Mouse (Mus musculus) heart, embryonic 11.5 days (tissue): ENCODE results near the gene Trappc3. TPM values are rescaled to one million over a fixed set of nuclear protein-coding genes. Genes with fewer than 3 reads are reported as not detected.
"Not testable (repeated sequence)": the region's sequence is repeated elsewhere in the genome, so short reads cannot be mapped to it uniquely, and the experiment has no call there.

Experiments
- ATAC-seq: fragments of 200-750 bp; cut with Nextera tagmentation; replicated peaks from 2 replicates; pipeline ENCODE4 v1.8.0; 2017; ENCODE audit warnings: moderate library complexity; ENCODE audit not compliant: insufficient number of reproducible peaks, low FRiP score, low TSS enrichment
- H3K27ac ChIP-seq: fragments of 300-500 bp; sonication (generic); 2 replicates; pipeline ENCODE4 v1.5.1; 2014; ENCODE audit warnings: mild to moderate bottlenecking, low read depth, low read length
- H3K27me3 ChIP-seq: fragments of 300-500 bp; sonication (generic); 2 replicates; pipeline ENCODE4 v1.6.1; 2014; ENCODE audit warnings: mild to moderate bottlenecking, low read length, mixed read lengths; ENCODE audit not compliant: control insufficient read depth, insufficient read depth
- H3K36me3 ChIP-seq: fragments of 300-500 bp; sonication (generic); 2 replicates; pipeline ENCODE4 v1.6.1; 2014; ENCODE audit warnings: mild to moderate bottlenecking, low read length, moderate library complexity, mixed read lengths; ENCODE audit not compliant: control insufficient read depth, insufficient read depth
- H3K4me1 ChIP-seq: fragments of 300-500 bp; sonication (generic); 2 replicates; pipeline ENCODE4 v1.6.1; 2014; ENCODE audit warnings: low read length; ENCODE audit not compliant: control insufficient read depth, insufficient read depth
- H3K4me2 ChIP-seq: fragments of 300-500 bp; sonication (generic); 2 replicates; pipeline ENCODE4 v1.6.1; 2014; ENCODE audit warnings: mild to moderate bottlenecking, moderate library complexity
- H3K4me3 ChIP-seq: fragments of 300-500 bp; sonication (generic); 2 replicates; pipeline ENCODE4 v1.5.1; 2014; ENCODE audit warnings: low read depth, low read length
- H3K9ac ChIP-seq: fragments of 300-500 bp; sonication (generic); 2 replicates; pipeline ENCODE4 v1.6.1; 2014; ENCODE audit warnings: mild to moderate bottlenecking, low read depth, low read length, moderate library complexity
- H3K9me3 ChIP-seq: fragments of 300-500 bp; sonication (generic); replicated peaks from 2 replicates; pipeline ENCODE4 v1.6.1; 2016; ENCODE audit warnings: low read length; ENCODE audit not compliant: control insufficient read depth
- WGBS: fragments of 180-500 bp; shearing (Covaris S2); extraction: QIAGEN DNeasy Blood & Tissue Kit; methylation state at CpG from one replicate; pipeline ENCODE4 v1.1.7; 2014; ENCODE audit not compliant: insufficient replicate concordance; 5-methylcytosine and 5-hydroxymethylcytosine counted together
- polyA plus RNA-seq: library from polyadenylated mRNA; unstranded; fragments of >200 nt; fragmentation: Nextera tagmentation; extraction: Ambion mirVana; gene quantifications from 2 replicates; pipeline ENCODE4 v1.2.1, GENCODE M21; 2014

Gene Trappc3
- polyA plus RNA-seq: 11.0 and 28.0 TPM in 2 replicates

- H3K9me3 ChIP-seq: no peaks in the 10 kb centered on the region
- H3K27ac ChIP-seq: peak within 1 kb of the TSS; percentile 89
- H3K4me2 ChIP-seq: peak within 1 kb of the TSS; percentile 82
- peaks cover 45% of the 10 kb centered on the region for H3K4me1 ChIP-seq
- no peaks in the 10 kb centered on the region for H3K27me3 ChIP-seq
- H3K4me3 ChIP-seq: peak within 1 kb of the TSS; percentile 83
- H3K9ac ChIP-seq: peak within 1 kb of the TSS; percentile 87
- ATAC-seq: peak; percentile 82
- under 1% methylated on average over 46 of the region's 46 CpGs for WGBS
- H3K36me3 ChIP-seq: 0 out of 2 replicates have a peak, but pooled peaks cover under 1% of the 10 kb centered on the region
Measured at GRCm38 (mm10) chr4:126262119-126262807, at the start of gene Trappc3. Gene Trappc3 (plus strand): TSS chr4:126262325.

GRCm38 (mm10) chr4:126217771-126218170 is 44.4 kb upstream of the Trappc3 start:
- WGBS: 78% methylated on average over 6 of the region's 6 CpGs
- Histone ChIP-seq H3K9me3 (no peaks in the 10 kb centered on the region), H3K4me1 (no peaks in the 10 kb centered on the region), H3K9ac (no peak overlapping the region), H3K4me3 (no peak overlapping the region), H3K27ac (no peak overlapping the region), H3K36me3 (no peaks in the 10 kb centered on the region), H3K27me3 (no peaks in the 10 kb centered on the region), H3K4me2 (no peak overlapping the region)
- ATAC-seq: no peak

- H3K27ac ChIP-seq, H3K9ac ChIP-seq: not testable (repeated sequence)
Measured at GRCm38 (mm10) chr4:126219540-126219939, 42.6 kb upstream of the Trappc3 start.

GRCm38 (mm10) chr4:126220045-126220444 is 42.1 kb upstream of the Trappc3 start:
- no peaks in the 10 kb centered on the region for H3K27me3 ChIP-seq
- no peaks in the 10 kb centered on the region for H3K9me3 ChIP-seq
- H3K9ac ChIP-seq: no peak overlapping the region
- no peak overlapping the region for H3K4me3 ChIP-seq
- H3K27ac ChIP-seq: no peak overlapping the region
- no peak for ATAC-seq
- WGBS: 87% methylated on average over 10 of the region's 10 CpGs
- H3K4me2 ChIP-seq: no peak overlapping the region
- no peaks in the 10 kb centered on the region for H3K36me3 ChIP-seq
- H3K4me1 ChIP-seq: no peaks in the 10 kb centered on the region

More at GRCm38 (mm10) chr4:126219540-126219939, 42.6 kb upstream of the Trappc3 start:
- H3K4me1 ChIP-seq, H3K4me2 ChIP-seq, H3K4me3 ChIP-seq, ATAC-seq, H3K36me3 ChIP-seq, H3K27me3 ChIP-seq, H3K9me3 ChIP-seq: not testable (repeated sequence)
- WGBS: 64% methylated on average over 3 of the region's 3 CpGs

GRCm38 (mm10) chr4:126222631-126223030 is 39.5 kb upstream of the Trappc3 start:
- Histone ChIP-seq H3K4me3 (no peak overlapping the region), H3K9ac (no peak overlapping the region), H3K27ac (no peak overlapping the region), H3K36me3 (no peaks in the 10 kb centered on the region), H3K4me1 (peaks cover 3% of the 10 kb centered on the region; the same call in 1 of the 2 replicates), H3K9me3 (no peaks in the 10 kb centered on the region), H3K27me3 (no peaks in the 10 kb centered on the region), H3K4me2 (no peak overlapping the region)
- 78% methylated on average over 11 of the region's 11 CpGs for WGBS
- no peak for ATAC-seq

GRCm38 (mm10) chr4:126226640-126227039 is 35.5 kb upstream of the Trappc3 start:
- Histone ChIP-seq H3K9ac (no peak overlapping the region), H3K4me2 (no peak overlapping the region; the same call in 1 of the 2 replicates), H3K9me3 (no peaks in the 10 kb centered on the region), H3K27ac (no peak overlapping the region; the same call in 1 of the 2 replicates), H3K27me3 (no peaks in the 10 kb centered on the region), H3K4me3 (no peak overlapping the region), H3K36me3 (peaks cover 8% of the 10 kb centered on the region), H3K4me1 (peaks cover 7% of the 10 kb centered on the region; the same call in 1 of the 2 replicates)
- 47% methylated on average over 12 of the region's 12 CpGs for WGBS
- ATAC-seq: no peak

GRCm38 (mm10) chr4:126227077-126227761 is 34.9 kb upstream of the Trappc3 start:
- Histone ChIP-seq H3K36me3 (peaks cover 12% of the 10 kb centered on the region), H3K4me2 (peak overlapping the region; percentile 62), H3K9ac (peak overlapping the region; percentile 52), H3K27ac (peak overlapping the region; percentile 59), H3K27me3 (no peaks in the 10 kb centered on the region), H3K4me1 (peaks cover 7% of the 10 kb centered on the region; the same call in 1 of the 2 replicates), H3K9me3 (no peaks in the 10 kb centered on the region), H3K4me3 (peak overlapping the region; percentile 30)
- peak; percentile 76 for ATAC-seq
- 8% methylated on average over 18 of the region's 18 CpGs for WGBS

GRCm38 (mm10) chr4:126228144-126228543 is 34.0 kb upstream of the Trappc3 start:
- H3K4me3 ChIP-seq: no peak overlapping the region
- H3K9me3 ChIP-seq: no peaks in the 10 kb centered on the region
- no peaks in the 10 kb centered on the region for H3K27me3 ChIP-seq
- H3K36me3 ChIP-seq: peaks cover 21% of the 10 kb centered on the region
- peaks cover 7% of the 10 kb centered on the region; the same call in 1 of the 2 replicates for H3K4me1 ChIP-seq
- no peak overlapping the region for H3K4me2 ChIP-seq
- 32% methylated on average over 5 of the region's 5 CpGs for WGBS
- H3K9ac ChIP-seq: no peak overlapping the region
- ATAC-seq: no peak
- peak overlapping the region; percentile 59 for H3K27ac ChIP-seq
